Mouse (Mus musculus) kidney, embryonic 14.5 days (tissue): ENCODE results near the gene Enthd1. TPM values are rescaled to one million over a fixed set of nuclear protein-coding genes. Genes with fewer than 3 reads are reported as not detected.

ENCODE experiments used
- ATAC-seq: fragments of 200-750 bp; cut with Nextera tagmentation; 2 replicates; pipeline ENCODE4 v1.8.0; 2017; ENCODE audit warnings: moderate number of reproducible peaks, mild to moderate bottlenecking, moderate TSS enrichment, moderate library complexity; ENCODE audit not compliant: low FRiP score, low TSS enrichment
- H3K27ac ChIP-seq: fragments of 300-500 bp; sonication (generic); 2 replicates; pipeline ENCODE4 v1.5.1; 2014; ENCODE audit warnings: low read depth, mild to moderate bottlenecking, low read length, moderate library complexity, mixed read lengths
- H3K27me3 ChIP-seq: fragments of 300-500 bp; sonication (generic); 2 replicates; pipeline ENCODE4 v1.6.1; 2014; ENCODE audit warnings: mild to moderate bottlenecking, low read length; ENCODE audit not compliant: control insufficient read depth, insufficient read depth
- H3K36me3 ChIP-seq: fragments of 300-500 bp; sonication (generic); 2 replicates; pipeline ENCODE4 v1.6.1; 2014; ENCODE audit warnings: low read length, mixed read lengths; ENCODE audit not compliant: control insufficient read depth, insufficient read depth
- H3K4me1 ChIP-seq: fragments of 300-500 bp; sonication (generic); 2 replicates; pipeline ENCODE4 v1.6.1; 2014; ENCODE audit warnings: low read length, mixed read lengths; ENCODE audit not compliant: control insufficient read depth, insufficient read depth
- H3K4me2 ChIP-seq: fragments of 300-500 bp; sonication (generic); replicated peaks from 2 replicates; pipeline ENCODE4 v1.6.1; 2014; ENCODE audit warnings: low read depth, mild to moderate bottlenecking, low read length
- H3K4me3 ChIP-seq: fragments of 300-500 bp; sonication (generic); 2 replicates; pipeline ENCODE4 v1.5.1; 2014; ENCODE audit warnings: mild to moderate bottlenecking, low read length
- H3K9ac ChIP-seq: fragments of 300-500 bp; sonication (generic); 2 replicates; pipeline ENCODE4 v1.6.1; 2014; ENCODE audit warnings: low read depth, mild to moderate bottlenecking, low read length, moderate library complexity
- H3K9me3 ChIP-seq: fragments of 300-500 bp; sonication (generic); 2 replicates; pipeline ENCODE4 v1.6.1; 2016; ENCODE audit warnings: low read length; ENCODE audit not compliant: control insufficient read depth
- WGBS: fragments of 180-500 bp; shearing (Covaris S2); extraction: QIAGEN DNeasy Blood & Tissue Kit; methylation state at CpG from one replicate; pipeline ENCODE4 v1.1.7; 2014; 5-methylcytosine and 5-hydroxymethylcytosine counted together
- polyA plus RNA-seq: library from polyadenylated mRNA; unstranded; fragments of >200 nt; fragmentation: Nextera tagmentation; extraction: Ambion mirVana; gene quantifications from 2 replicates; pipeline ENCODE4 v1.2.1, GENCODE M21; 2014

The Enthd1 gene
- polyA plus RNA-seq, 1 experiment from 2014 or later = not detected

DNA sequence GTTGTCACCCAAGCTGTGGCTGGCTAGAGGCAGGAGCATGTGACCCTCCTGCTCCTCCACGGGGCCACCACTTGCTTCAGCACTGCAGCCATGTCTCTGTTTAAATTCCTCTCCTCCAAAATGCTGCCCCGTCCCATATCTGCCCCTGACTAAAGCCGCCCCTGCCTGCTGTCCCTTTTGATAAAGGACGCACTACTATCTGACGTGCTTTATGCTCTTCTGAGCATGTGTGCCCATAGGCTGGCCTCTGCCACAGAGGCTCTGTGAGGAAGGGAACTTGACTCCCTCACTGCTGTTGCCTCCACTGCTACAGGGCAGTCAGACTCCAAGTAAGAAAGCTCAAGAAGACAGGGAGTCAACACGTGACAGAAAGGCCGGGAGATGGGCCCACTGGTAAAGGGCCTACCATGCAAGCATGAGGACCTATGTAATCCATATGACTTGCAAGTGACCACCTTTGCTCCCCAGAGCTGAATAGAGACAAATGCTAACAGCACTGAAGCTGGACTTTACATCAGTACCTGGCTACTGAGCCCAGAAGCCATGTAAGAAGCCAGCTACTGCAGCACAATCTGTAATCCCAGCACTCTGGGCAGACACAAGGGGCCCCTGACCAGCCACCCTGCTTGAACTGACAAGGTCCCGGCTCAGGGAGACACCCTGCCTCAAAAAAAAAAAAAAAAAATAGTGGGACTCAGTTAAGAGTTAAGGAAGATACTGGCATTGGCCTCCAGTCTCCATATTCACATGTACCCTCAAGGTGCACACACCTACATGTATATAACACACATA is 32.5 kb downstream of the Enthd1 start:
- Histone ChIP-seq H3K9me3 (no peaks in the 10 kb centered on the region), H3K4me3 (no peak overlapping the region), H3K9ac (no peak overlapping the region), H3K4me2 (no peak overlapping the region), H3K27me3 (no peaks in the 10 kb centered on the region), H3K4me1 (no peaks in the 10 kb centered on the region), H3K36me3 (no peaks in the 10 kb centered on the region), H3K27ac (no peak overlapping the region)
- no peak for ATAC-seq
- 76% methylated on average over 8 of the region's 8 CpGs for WGBS

DNA sequence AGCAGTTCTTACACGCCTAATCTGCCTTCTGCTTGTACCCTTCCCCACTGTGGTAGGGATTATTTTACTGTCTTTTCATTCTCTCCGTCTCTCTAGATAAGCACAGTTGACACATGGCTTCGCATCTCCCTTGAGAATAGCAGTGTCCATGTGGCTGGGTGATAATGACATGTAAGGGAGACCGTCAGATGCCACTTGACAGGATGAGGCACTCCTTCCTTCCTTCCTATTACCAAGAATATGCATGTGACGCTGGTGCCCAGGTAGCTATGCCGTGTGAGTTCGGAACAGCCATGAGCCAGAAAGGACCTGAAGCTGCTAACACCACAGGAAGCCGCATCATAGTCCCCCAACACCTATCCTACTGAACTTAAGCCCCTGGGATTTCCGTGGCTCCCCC is 33.9 kb downstream of the Enthd1 start:
- 79% methylated on average over 9 of the region's 9 CpGs for WGBS
- Histone ChIP-seq H3K9ac (no peak overlapping the region), H3K9me3 (no peaks in the 10 kb centered on the region), H3K4me2 (no peak overlapping the region), H3K4me1 (no peaks in the 10 kb centered on the region), H3K4me3 (no peak overlapping the region), H3K36me3 (no peaks in the 10 kb centered on the region), H3K27ac (no peak overlapping the region), H3K27me3 (no peaks in the 10 kb centered on the region)
- no peak for ATAC-seq

DNA sequence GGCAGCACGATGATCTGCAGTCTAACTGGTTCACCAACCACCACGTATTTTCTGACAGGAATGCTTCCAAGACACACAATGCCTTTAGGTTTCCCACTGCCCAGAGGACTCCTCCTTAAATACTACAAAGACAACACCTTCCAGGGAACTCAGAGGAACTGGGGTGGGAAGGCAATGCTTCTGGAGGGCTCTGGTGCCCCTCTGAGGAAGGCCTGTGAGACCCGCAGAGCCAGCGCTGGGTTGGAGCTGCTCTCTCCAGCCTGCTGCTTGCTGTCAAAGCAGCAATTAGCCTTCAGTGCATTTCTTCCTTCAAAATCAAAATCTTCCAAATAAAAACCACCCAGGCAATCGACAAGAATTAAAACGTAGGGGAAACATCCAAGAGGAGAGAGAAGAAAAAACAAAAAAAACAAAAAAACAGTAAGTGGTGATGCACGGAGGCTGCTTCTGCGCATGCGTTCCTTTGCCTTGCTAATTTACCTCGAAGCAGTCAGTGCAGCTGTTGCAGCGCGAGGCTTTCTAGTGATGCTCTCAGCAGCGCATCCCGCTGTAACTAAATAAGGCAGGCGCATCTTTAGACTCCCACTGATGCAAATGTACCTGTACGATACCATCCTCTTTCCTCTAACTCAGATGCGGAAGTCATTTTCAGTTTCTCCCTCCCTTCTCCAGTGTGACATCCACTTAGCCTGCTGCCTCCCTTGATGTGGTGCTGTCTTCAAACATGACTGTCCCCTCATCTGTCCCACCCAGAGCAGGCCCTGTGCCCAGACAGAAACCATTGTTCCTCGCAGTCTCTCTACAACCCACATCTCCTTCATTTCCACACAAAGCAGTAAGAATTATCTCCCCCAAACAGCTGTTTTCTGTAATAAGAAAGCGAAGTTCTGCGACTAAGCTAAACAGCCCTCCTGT is 34.7 kb downstream of the Enthd1 start:
- no peaks in the 10 kb centered on the region for H3K4me1 ChIP-seq
- no peak overlapping the region for H3K4me3 ChIP-seq
- no peak overlapping the region for H3K9ac ChIP-seq
- H3K27me3 ChIP-seq = no peaks in the 10 kb centered on the region
- H3K4me2 ChIP-seq = no peak overlapping the region
- H3K9me3 ChIP-seq = no peaks in the 10 kb centered on the region
- no peaks in the 10 kb centered on the region for H3K36me3 ChIP-seq
- no peak for ATAC-seq
- WGBS = 45% methylated on average over 20 of the region's 20 CpGs
- no peak overlapping the region for H3K27ac ChIP-seq

DNA sequence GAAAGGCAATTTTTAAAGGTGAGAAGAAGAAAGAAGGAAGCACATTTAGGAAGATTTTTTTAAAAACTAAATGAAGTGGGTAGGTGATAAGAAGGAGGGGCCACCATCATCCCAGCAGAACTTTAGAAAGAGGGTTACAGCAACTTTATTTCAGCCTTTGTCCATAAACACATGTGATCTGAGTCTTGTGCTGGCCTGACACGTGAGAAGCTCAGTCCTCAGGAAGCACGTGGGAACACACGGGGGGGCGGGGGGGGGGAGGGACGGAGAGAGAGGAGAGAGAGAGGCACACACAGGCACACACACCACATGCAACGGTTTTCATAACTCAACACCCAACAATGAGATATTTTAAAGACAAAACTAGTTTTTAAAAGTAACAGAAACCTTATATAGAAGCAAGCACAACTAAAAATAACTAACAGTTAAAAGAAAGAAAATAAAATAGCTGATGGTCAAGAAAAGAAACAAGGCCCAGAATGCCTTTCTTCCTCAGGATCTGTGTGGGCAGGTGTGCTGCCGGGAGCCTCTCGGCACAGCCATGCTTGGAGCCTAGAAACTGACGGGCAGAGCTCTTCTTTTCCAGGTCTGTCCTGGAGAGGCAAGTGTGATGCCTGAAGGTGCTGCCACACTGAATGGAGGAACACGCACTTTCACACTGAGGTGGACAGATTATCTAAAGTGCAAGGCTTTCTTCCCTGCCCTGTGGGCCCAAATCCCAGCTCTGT is 43.1 kb downstream of the Enthd1 start:
- no peak overlapping the region for H3K27ac ChIP-seq
- H3K4me1 ChIP-seq = 0 out of 2 replicates have a peak, but pooled peaks cover 8% of the 10 kb centered on the region
- 37% methylated on average over 10 of the region's 10 CpGs for WGBS
- no peak overlapping the region for H3K9ac ChIP-seq
- no peaks in the 10 kb centered on the region for H3K36me3 ChIP-seq
- no peak overlapping the region for H3K4me2 ChIP-seq
- no peak overlapping the region for H3K4me3 ChIP-seq
- H3K9me3 ChIP-seq = no peaks in the 10 kb centered on the region
- ATAC-seq = no peak
- H3K27me3 ChIP-seq = no peaks in the 10 kb centered on the region

DNA sequence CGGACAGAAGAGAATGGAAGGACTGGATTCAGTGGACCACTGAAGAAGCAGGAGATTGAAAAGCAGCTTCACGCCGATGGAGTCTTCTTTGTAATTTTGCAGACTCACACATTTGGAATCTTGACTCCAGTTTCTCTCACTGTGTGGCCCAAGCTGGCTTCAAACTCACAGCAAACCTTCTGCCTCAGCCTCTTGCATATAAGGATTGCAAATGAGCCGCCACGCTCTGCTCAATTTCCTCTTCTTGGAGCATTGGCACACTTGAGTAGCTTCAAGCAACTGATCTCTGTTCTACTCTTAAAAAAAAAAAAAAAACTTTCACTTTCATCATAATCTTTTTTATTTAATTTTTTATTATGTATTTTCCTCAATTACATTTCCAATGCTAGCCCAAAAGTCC is 45.0 kb downstream of the Enthd1 start:
- H3K4me1 ChIP-seq = 0 out of 2 replicates have a peak, but pooled peaks cover 8% of the 10 kb centered on the region
- no peaks in the 10 kb centered on the region for H3K27me3 ChIP-seq
- H3K4me2 ChIP-seq = no peak overlapping the region
- ATAC-seq = no peak
- H3K9ac ChIP-seq = no peak overlapping the region
- no peak overlapping the region for H3K27ac ChIP-seq
- no peaks in the 10 kb centered on the region for H3K9me3 ChIP-seq
- no peaks in the 10 kb centered on the region for H3K36me3 ChIP-seq
- H3K4me3 ChIP-seq = no peak overlapping the region
- WGBS = 82% methylated on average over 5 of the region's 5 CpGs

DNA sequence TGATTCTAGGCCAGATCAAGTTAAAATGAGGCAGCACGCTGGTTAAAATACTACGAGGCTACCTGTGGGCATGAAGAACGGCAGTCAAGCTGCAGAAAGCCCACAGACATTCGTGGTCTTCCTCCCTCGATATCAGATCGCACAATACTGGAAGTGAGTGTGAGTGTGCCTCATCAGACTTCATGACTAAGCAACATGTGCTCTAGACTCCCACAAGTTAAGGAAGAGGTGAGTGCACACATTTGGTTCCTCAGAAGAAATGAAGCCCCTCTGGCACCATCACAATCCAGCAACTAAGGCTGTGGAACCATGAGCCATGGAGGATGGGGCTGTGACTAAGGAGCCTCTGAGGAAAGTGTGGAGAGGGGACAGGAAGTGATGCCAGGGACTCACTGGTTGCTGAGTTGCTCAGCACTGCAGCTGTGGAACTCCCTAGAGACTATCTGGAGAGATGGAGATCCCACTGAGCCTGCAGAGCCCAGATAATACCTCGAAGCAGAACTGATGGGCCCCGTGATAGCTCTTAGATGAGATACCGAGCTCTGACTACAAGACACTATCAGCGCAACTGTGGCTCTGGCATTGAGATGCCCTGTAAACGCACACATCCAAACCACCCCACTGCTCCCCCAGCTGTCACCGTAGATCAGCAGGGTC is 46.3 kb downstream of the Enthd1 start:
- H3K27ac ChIP-seq = no peak overlapping the region
- no peak overlapping the region for H3K4me3 ChIP-seq
- H3K4me1 ChIP-seq = 0 out of 2 replicates have a peak, but pooled peaks cover 8% of the 10 kb centered on the region
- 83% methylated on average over 12 of the region's 12 CpGs for WGBS
- H3K4me2 ChIP-seq = no peak overlapping the region
- no peaks in the 10 kb centered on the region for H3K36me3 ChIP-seq
- no peaks in the 10 kb centered on the region for H3K27me3 ChIP-seq
- no peak overlapping the region for H3K9ac ChIP-seq
- no peaks in the 10 kb centered on the region for H3K9me3 ChIP-seq
- no peak for ATAC-seq

DNA sequence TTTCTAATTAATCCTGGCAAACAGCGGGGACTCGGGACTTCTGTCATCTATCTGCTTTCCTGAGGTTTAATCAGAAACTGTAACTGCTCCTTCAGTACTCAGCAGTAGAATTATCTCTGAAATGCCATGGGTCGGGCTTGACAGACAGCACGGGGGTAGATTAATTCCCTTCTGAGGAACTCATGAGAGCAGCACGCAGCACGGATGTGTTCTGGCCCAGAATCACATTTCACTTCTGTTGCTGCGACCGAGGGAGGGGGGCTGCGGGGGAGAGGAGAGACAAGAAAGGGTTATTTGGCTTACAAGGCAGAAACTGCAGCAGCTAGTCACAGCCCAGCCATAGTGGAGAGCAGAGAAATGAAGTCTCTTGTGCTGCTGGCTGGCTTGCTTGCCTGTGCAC is 47.0 kb downstream of the Enthd1 start:
- Histone ChIP-seq H3K27ac (no peak overlapping the region), H3K4me1 (0 out of 2 replicates have a peak, but pooled peaks cover 8% of the 10 kb centered on the region), H3K9ac (no peak overlapping the region), H3K36me3 (no peaks in the 10 kb centered on the region), H3K9me3 (no peaks in the 10 kb centered on the region), H3K4me3 (no peak overlapping the region), H3K27me3 (no peaks in the 10 kb centered on the region), H3K4me2 (no peak overlapping the region)
- 20% methylated on average over 9 of the region's 9 CpGs for WGBS
- ATAC-seq = peak; percentile 46; the same call in 1 of the 2 replicates

DNA sequence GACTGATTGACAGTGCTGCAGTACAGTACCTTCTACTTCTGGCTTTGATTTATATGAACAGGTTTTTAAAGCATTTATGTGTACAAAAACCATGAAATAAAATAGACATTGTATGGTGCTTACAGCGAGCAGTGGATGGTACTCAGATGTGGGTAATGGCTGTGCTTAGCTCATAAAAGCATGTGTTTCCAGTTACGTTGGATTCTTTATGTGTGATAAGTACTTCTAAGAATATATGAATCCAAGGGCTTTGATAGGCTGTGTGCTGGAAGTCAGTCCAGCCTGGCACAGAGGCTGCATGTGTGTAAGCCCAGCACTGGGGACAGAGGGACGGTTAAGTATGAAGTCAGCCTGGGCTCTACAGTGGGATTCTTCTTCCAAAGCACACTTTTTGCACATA is 48.4 kb downstream of the Enthd1 start:
- no peaks in the 10 kb centered on the region for H3K9me3 ChIP-seq
- no peak overlapping the region for H3K4me3 ChIP-seq
- no peaks in the 10 kb centered on the region for H3K27me3 ChIP-seq
- H3K9ac ChIP-seq = no peak overlapping the region
- 85% methylated on average over 3 of the region's 3 CpGs for WGBS
- no peak overlapping the region for H3K4me2 ChIP-seq
- H3K27ac ChIP-seq = no peak overlapping the region
- 0 out of 2 replicates have a peak, but pooled peaks cover 8% of the 10 kb centered on the region for H3K4me1 ChIP-seq
- no peaks in the 10 kb centered on the region for H3K36me3 ChIP-seq
- ATAC-seq = no peak
